Mouse (Mus musculus): ENCODE measurements around the gene Zc2hc1c. TPM values are rescaled to one million over a fixed set of nuclear protein-coding genes. Genes with fewer than 3 reads are reported as not detected.

Zc2hc1c gene
- 0.76 and 0.93 TPM in 2 replicates for polyA plus RNA-seq (2015; fragmentation: Nextera tagmentation; extraction: Ambion mirVana)

DNA sequence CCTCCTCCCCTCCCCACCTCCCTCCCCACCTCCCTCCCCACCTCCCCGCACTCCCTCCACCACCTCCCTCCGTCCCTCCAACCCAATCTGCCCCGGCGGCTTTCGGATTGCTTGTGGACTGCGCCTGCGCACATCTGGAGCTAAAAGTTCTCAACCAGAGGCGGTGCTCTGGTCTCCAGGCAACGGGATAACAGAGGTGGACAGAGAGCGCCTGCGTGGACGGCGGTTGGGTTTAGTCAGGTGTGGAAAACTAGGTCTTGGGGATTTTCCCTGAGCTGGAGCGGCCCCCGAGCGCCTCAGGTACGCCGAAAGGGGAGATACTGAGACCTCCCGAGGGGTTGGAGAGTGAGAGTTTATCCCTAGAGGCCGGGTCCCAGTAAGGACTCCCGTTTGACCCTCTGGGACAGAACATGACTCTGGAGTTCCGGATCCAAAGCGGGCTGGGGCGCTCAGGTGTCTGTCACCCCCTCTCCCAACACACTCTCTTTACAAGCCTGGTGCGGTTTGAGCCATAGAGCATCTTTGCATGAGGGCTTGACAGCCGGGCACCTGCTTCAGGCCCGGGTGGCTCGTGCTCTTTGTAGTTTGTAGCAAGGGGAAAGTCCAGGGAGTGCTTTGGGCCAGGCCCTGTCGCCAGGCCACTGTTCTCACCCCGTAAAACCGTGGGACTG lies at the start of gene Zc2hc1c:
Gene Zc2hc1c (plus strand): TSS at position 106 of the 671 bp plus-strand sequence.
- DNase-seq (ENCODE audit: low spot score) (peak; percentile 89), ATAC-seq (ENCODE audit: low FRiP score, low TSS enrichment) (peak; percentile 88)
- Histone ChIP-seq H3K27me3 (ENCODE audit: control insufficient read depth, insufficient read depth, low read length) (no peaks in the 10 kb centered on the region), H3K9me3 (ENCODE audit: control insufficient read depth, low read length) (no peaks in the 10 kb centered on the region), H3K4me1 (replicated peaks; ENCODE audit: control insufficient read depth, insufficient read depth) (no peaks in the 10 kb centered on the region), H3K36me3 (ENCODE audit: control insufficient read depth, insufficient read depth, low read length) (no peaks in the 10 kb centered on the region), H3K27ac (replicated peaks) (peak within 1 kb of the TSS; percentile 83), H3K9ac (ENCODE audit: low read length) (peak within 1 kb of the TSS; percentile 59), H3K4me3 (ENCODE audit: low read depth, low read length) (peak within 1 kb of the TSS; percentile 41), H3K4me2 (replicated peaks; ENCODE audit: low read depth) (peak within 1 kb of the TSS; percentile 66)
- TF ChIP-seq CTCF (IDR thresholded peaks at IDR 0.05; ENCODE audit: low read depth): no peak
- no peak for TF ChIP-seq EP300 (optimal IDR thresholded peaks at IDR 0.05)
- 4% methylated on average over 30 of the region's 31 CpGs for WGBS

DNA sequence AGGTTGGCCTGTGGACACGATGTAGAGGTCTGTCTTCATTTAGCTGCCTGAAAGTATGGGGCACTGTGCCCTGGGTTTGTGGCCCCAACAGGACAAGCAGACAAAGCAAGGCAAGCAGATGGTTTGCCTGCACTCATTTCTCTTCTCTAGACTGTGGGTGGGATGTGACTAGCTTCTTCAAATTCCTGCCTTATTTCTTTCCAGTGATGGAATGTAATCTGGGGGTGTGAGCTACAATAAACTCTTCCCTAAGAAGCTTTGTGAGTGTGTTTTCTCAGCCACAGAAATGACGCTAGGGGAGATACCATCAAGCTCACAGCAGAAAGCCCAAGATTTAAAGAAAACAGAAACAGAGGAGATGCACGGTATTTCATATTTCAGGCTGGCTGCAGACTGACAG lies 36.3 kb upstream of the Zc2hc1c start:
- H3K9me3 ChIP-seq (ENCODE audit: control insufficient read depth, low read length): no peaks in the 10 kb centered on the region
- no peak overlapping the region for H3K4me2 ChIP-seq (replicated peaks; ENCODE audit: low read depth)
- ATAC-seq (ENCODE audit: low FRiP score, low TSS enrichment): no peak
- no peak overlapping the region for H3K9ac ChIP-seq (ENCODE audit: low read length)
- H3K4me1 ChIP-seq (replicated peaks; ENCODE audit: control insufficient read depth, insufficient read depth): no peaks in the 10 kb centered on the region
- H3K4me3 ChIP-seq (ENCODE audit: low read depth, low read length): no peak overlapping the region
- no peak for TF ChIP-seq CTCF (IDR thresholded peaks at IDR 0.05; ENCODE audit: low read depth)
- no peak for TF ChIP-seq EP300 (optimal IDR thresholded peaks at IDR 0.05)
- 79% methylated on average over 3 of the region's 3 CpGs for WGBS
- no peaks in the 10 kb centered on the region for H3K36me3 ChIP-seq (ENCODE audit: control insufficient read depth, insufficient read depth, low read length)
- DNase-seq (ENCODE audit: low spot score): no peak
- H3K27ac ChIP-seq (replicated peaks): no peak overlapping the region
- H3K27me3 ChIP-seq (ENCODE audit: control insufficient read depth, insufficient read depth, low read length): no peaks in the 10 kb centered on the region

DNA sequence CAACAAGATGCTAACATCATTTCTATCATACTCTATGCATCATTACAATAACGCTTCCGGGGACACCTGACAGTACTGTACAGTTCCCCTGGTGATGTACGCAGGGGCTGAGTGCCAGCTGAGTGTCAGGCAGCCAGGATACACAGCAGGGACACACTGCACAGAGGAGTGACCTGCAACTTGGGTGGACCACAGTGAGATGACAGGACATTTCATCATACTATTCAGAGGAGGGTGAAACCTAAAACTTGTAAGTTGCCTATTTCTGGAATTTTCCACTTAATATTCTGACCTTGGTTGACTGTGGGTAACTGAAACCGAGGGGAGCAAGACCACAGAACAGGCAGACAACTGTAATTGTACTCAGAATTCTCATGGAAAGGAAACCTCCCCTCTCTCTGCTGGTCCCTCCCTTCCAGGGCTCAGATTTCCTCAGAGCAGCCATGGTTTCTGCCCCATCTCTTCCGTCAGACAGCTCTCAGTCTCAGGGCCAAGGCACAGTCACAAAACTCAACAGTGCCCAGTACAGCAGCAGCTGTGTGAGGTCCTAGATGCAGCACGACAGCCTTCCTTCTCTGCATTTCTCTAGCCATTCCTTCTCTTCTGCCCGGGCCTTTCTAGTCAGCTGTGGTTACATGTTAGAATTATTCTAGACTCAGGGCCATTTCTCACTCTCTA lies 32.2 kb upstream of the Zc2hc1c start:
- Histone ChIP-seq H3K9me3 (ENCODE audit: control insufficient read depth, low read length) (no peaks in the 10 kb centered on the region), H3K4me3 (ENCODE audit: low read depth, low read length) (no peak overlapping the region), H3K27me3 (ENCODE audit: control insufficient read depth, insufficient read depth, low read length) (no peaks in the 10 kb centered on the region), H3K27ac (replicated peaks) (no peak overlapping the region), H3K9ac (ENCODE audit: low read length) (no peak overlapping the region), H3K36me3 (ENCODE audit: control insufficient read depth, insufficient read depth, low read length) (no peaks in the 10 kb centered on the region), H3K4me2 (replicated peaks; ENCODE audit: low read depth) (no peak overlapping the region), H3K4me1 (replicated peaks; ENCODE audit: control insufficient read depth, insufficient read depth) (no peaks in the 10 kb centered on the region)
- ATAC-seq (ENCODE audit: low FRiP score, low TSS enrichment) (no peak), DNase-seq (ENCODE audit: low spot score) (no peak)
- 59% methylated on average over 7 of the region's 7 CpGs for WGBS
- TF ChIP-seq EP300 (optimal IDR thresholded peaks at IDR 0.05): no peak
- TF ChIP-seq CTCF (IDR thresholded peaks at IDR 0.05; ENCODE audit: low read depth): no peak

DNA sequence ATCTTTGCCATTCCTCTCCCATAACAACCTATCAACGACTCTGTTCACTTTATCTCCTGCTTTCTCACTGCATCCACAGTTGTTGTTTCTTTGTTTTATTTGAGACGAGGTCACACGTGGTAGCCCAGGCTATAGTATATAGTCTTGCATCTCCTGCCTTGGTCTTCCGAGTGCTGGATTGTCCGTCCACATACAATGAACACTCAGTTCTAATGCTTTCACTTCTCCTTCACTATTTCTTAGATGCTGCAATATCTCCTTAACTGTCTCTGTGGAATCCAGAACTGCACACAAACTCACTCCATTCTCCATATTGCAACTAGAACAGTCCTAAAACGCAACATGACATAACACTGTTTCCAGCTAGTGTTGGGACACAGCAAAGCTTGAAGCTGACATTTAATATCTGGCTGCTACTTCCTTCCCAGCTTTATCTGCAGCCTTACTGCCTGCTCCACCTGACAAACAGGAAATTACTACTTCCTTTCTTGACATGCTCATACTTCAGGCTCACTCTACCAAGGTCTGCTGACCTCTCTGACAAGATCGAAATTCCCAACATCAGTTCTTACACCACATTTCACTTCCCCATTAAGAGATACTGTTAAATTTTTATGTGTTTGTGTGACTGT lies 31.3 kb upstream of the Zc2hc1c start:
- no peak overlapping the region for H3K4me3 ChIP-seq (ENCODE audit: low read depth, low read length)
- H3K9ac ChIP-seq (ENCODE audit: low read length): no peak overlapping the region
- no peaks in the 10 kb centered on the region for H3K4me1 ChIP-seq (replicated peaks; ENCODE audit: control insufficient read depth, insufficient read depth)
- peak; percentile 67 for ATAC-seq (ENCODE audit: low FRiP score, low TSS enrichment)
- no peak for TF ChIP-seq EP300 (optimal IDR thresholded peaks at IDR 0.05)
- TF ChIP-seq CTCF (IDR thresholded peaks at IDR 0.05; ENCODE audit: low read depth): no peak
- WGBS: 78% methylated on average over 7 of the region's 7 CpGs
- H3K4me2 ChIP-seq (replicated peaks; ENCODE audit: low read depth): no peak overlapping the region
- DNase-seq (ENCODE audit: low spot score): no peak
- H3K36me3 ChIP-seq (ENCODE audit: control insufficient read depth, insufficient read depth, low read length): no peaks in the 10 kb centered on the region
- H3K27ac ChIP-seq (replicated peaks): no peak overlapping the region
- H3K27me3 ChIP-seq (ENCODE audit: control insufficient read depth, insufficient read depth, low read length): no peaks in the 10 kb centered on the region
- H3K9me3 ChIP-seq (ENCODE audit: control insufficient read depth, low read length): no peaks in the 10 kb centered on the region

DNA sequence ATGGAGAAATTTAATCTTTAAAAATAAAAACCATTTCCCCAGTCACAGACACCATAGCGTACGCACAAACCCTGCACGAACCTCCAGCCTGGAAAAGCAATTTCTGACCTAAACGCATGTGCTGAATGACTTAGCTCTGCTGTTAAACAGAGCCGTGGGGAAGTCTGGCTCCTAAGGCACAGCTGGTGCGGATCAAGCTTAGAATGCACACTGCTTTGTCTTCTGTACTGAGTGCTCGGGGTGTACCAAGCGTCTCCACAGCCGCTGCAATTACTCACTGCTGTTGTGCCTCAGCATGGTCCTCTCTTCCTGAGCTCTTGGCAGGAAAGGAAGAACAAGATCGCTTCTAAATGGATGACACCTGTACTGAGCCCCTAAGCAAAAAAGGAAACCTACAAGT lies 25.9 kb upstream of the Zc2hc1c start:
- 29% methylated on average over 10 of the region's 10 CpGs for WGBS
- H3K4me1 ChIP-seq (replicated peaks; ENCODE audit: control insufficient read depth, insufficient read depth): no peaks in the 10 kb centered on the region
- no peak overlapping the region for H3K4me2 ChIP-seq (replicated peaks; ENCODE audit: low read depth)
- 0 out of 2 replicates have a peak overlapping the region, but pooled peaks have one; percentile 2 for H3K27ac ChIP-seq (replicated peaks)
- DNase-seq (ENCODE audit: low spot score): no peak
- no peak overlapping the region for H3K4me3 ChIP-seq (ENCODE audit: low read depth, low read length)
- no peaks in the 10 kb centered on the region for H3K27me3 ChIP-seq (ENCODE audit: control insufficient read depth, insufficient read depth, low read length)
- no peaks in the 10 kb centered on the region for H3K9me3 ChIP-seq (ENCODE audit: control insufficient read depth, low read length)
- TF ChIP-seq EP300 (optimal IDR thresholded peaks at IDR 0.05) (no peak), CTCF (IDR thresholded peaks at IDR 0.05; ENCODE audit: low read depth) (no peak)
- no peak overlapping the region for H3K9ac ChIP-seq (ENCODE audit: low read length)
- peak; percentile 54; the same call in 1 of the 2 replicates for ATAC-seq (ENCODE audit: low FRiP score, low TSS enrichment)
- H3K36me3 ChIP-seq (ENCODE audit: control insufficient read depth, insufficient read depth, low read length): no peaks in the 10 kb centered on the region
